In genomic region chr6:37540113-37540512, GRCm38 (mm10) we compare ENCODE assay signal across 26 mouse cellular contexts. TPM values are rescaled to one million over a fixed set of nuclear protein-coding genes. Genes with fewer than 3 reads are reported as not detected.
DNase-seq lines count a peak whose midpoint lies in the region; ATAC-seq and TF ChIP-seq lines count a peak whose summit lies in the region.
"Had no signal": no experiment of that assay in that cellular context is flagged by ENCODE, and none has a peak within 500 bp of the region (broad histone marks: within the 10 kb centered on the region; RNA-seq: fewer than 3 reads in every experiment).

No protein-coding gene starts in this region.

- H3K9ac ChIP-seq in intestine, embryonic 15.5 days: no peak overlapping the region
- no peak overlapping the region for H3K9ac ChIP-seq in intestine, postnatal 0 days (ENCODE audit: low read depth, low read length)
- H3K9ac ChIP-seq in liver, embryonic 13.5 days: no peak overlapping the region
- H3K9ac ChIP-seq: embryonic facial prominence, embryonic 13.5 days; forebrain, embryonic 15.5 days; lung, embryonic 14.5 days had no signal

- H3K4me1 ChIP-seq in intestine, embryonic 15.5 days (replicated peaks): 0 out of 2 replicates have a peak, but pooled peaks cover 5% of the 10 kb centered on the region
- peaks cover 8% of the 10 kb centered on the region; the same call in 1 of the 2 replicates for H3K4me1 ChIP-seq in intestine, postnatal 0 days (replicated peaks; ENCODE audit: control insufficient read depth, insufficient read depth, low read length)
- no peaks in the 10 kb centered on the region for H3K4me1 ChIP-seq in liver, embryonic 13.5 days (replicated peaks)
- H3K4me1 ChIP-seq: embryonic facial prominence, embryonic 13.5 days; forebrain, embryonic 15.5 days had no signal

- H3K27ac ChIP-seq in intestine, embryonic 15.5 days: no peak overlapping the region
- peak overlapping the region; percentile 21; the same call in 1 of the 2 replicates for H3K27ac ChIP-seq in intestine, postnatal 0 days (ENCODE audit: low read depth, low read length)
- H3K27ac ChIP-seq in liver, embryonic 13.5 days: peak overlapping the region; percentile 60; the same call in 1 of the 2 replicates
- H3K27ac ChIP-seq: embryonic facial prominence, embryonic 13.5 days; forebrain, embryonic 15.5 days had no signal

- H3K4me2 ChIP-seq in intestine, embryonic 15.5 days (replicated peaks): no peak overlapping the region
- H3K4me2 ChIP-seq in intestine, postnatal 0 days (replicated peaks; ENCODE audit: low read depth): no peak overlapping the region
- H3K4me2 ChIP-seq in liver, embryonic 13.5 days: no peak overlapping the region
- H3K4me2 ChIP-seq: embryonic facial prominence, embryonic 13.5 days; forebrain, embryonic 15.5 days; lung, embryonic 14.5 days had no signal

- H3K27me3 ChIP-seq in intestine, embryonic 15.5 days (replicated peaks): no peaks in the 10 kb centered on the region
- H3K27me3 ChIP-seq in intestine, postnatal 0 days (replicated peaks; ENCODE audit: control insufficient read depth, insufficient read depth, low read length): no peaks in the 10 kb centered on the region
- H3K27me3 ChIP-seq in liver, embryonic 13.5 days: no peaks in the 10 kb centered on the region
- H3K27me3 ChIP-seq: embryonic facial prominence, embryonic 13.5 days; forebrain, embryonic 15.5 days had no signal

- peak; percentile 86 for ATAC-seq in intestine, embryonic 15.5 days
- ATAC-seq in intestine, postnatal 0 days: peak; percentile 79
- peak; percentile 78 for ATAC-seq in liver, embryonic 13.5 days (ENCODE audit: low read depth)
- ATAC-seq in erythroid progenitor cell, adult 5-6 weeks (replicated peaks; ENCODE audit: low FRiP score, poor library complexity, severe bottlenecking): no peak
- ATAC-seq: forebrain, embryonic 15.5 days; inflammation-experienced regulatory T-cells, adult 6 months; midbrain, embryonic 16.5 days had no signal

- no peaks in the 10 kb centered on the region for H3K9me3 ChIP-seq in intestine, embryonic 15.5 days
- H3K9me3 ChIP-seq in intestine, postnatal 0 days (ENCODE audit: control insufficient read depth): no peaks in the 10 kb centered on the region
- no peaks in the 10 kb centered on the region for H3K9me3 ChIP-seq in liver, embryonic 13.5 days (replicated peaks)
- H3K9me3 ChIP-seq: embryonic facial prominence, embryonic 13.5 days; forebrain, embryonic 15.5 days had no signal

- TF ChIP-seq CTCF in intestine, postnatal 0 days (IDR thresholded peaks at IDR 0.05; ENCODE audit: low read depth): no peak

- 58% methylated on average over 3 of the region's 3 CpGs for WGBS in intestine, embryonic 15.5 days
- WGBS in intestine, postnatal 0 days: 34% methylated on average over 3 of the region's 3 CpGs
- 66% methylated on average over 3 of the region's 3 CpGs for WGBS in liver, embryonic 13.5 days (ENCODE audit: insufficient replicate concordance)

- intact Hi-C loops in gastrocnemius, postnatal 14 days (cut with DNase I; ENCODE audit: low total_unique reads): no loop called here

- no peaks in the 10 kb centered on the region for H3K36me3 ChIP-seq in intestine, embryonic 15.5 days
- H3K36me3 ChIP-seq in intestine, postnatal 0 days (ENCODE audit: control insufficient read depth, insufficient read depth): no peaks in the 10 kb centered on the region
- no peaks in the 10 kb centered on the region for H3K36me3 ChIP-seq in liver, embryonic 13.5 days
- H3K36me3 ChIP-seq: embryonic facial prominence, embryonic 13.5 days; forebrain, embryonic 15.5 days had no signal

- peak; percentile 68 for DNase-seq in kidney, postnatal 14 days
- DNase-seq in liver, embryonic 13.5 days: no peak
- DNase-seq in gastrocnemius, postnatal 14 days: no peak
- no peak for DNase-seq in layer of hippocampus, adult 9-10 months (ENCODE audit: low spot score)
- DNase-seq: cerebellum, adult 9-11 months; gastrocnemius, postnatal 36 days; left cerebral cortex, postnatal 4 days; lung, embryonic 14.5 days; lung, postnatal 4 days; right cerebral cortex, postnatal 25 days had no signal

- H3K4me3 ChIP-seq in intestine, embryonic 15.5 days (replicated peaks): no peak overlapping the region
- no peak overlapping the region for H3K4me3 ChIP-seq in intestine, postnatal 0 days (ENCODE audit: low read depth, low read length)
- H3K4me3 ChIP-seq in liver, embryonic 13.5 days (replicated peaks): no peak overlapping the region
- H3K4me3 ChIP-seq: embryonic facial prominence, embryonic 13.5 days; forebrain, embryonic 15.5 days had no signal

RNA-seq across cellular contexts. Expression of gene Akr1d1, which starts 10.1 kb away (rescaled TPM):
- 0.21 and 0.44 TPM in 2 replicates for polyA plus RNA-seq in intestine, embryonic 15.5 days (2015; fragmentation: Nextera tagmentation; extraction: Ambion mirVana)
- polyA plus RNA-seq in intestine, postnatal 0 days (2015; fragmentation: Nextera tagmentation; extraction: Ambion mirVana): 0.51 and 0.54 TPM in 2 replicates
- 0.73 and 1.2 TPM in 2 replicates for polyA plus RNA-seq in liver, embryonic 13.5 days (2015; fragmentation: Nextera tagmentation; extraction: Ambion mirVana)
- total RNA-seq in erythroid progenitor cell, adult 5-6 weeks (2015; ENCODE audit: low replicate concordance): not detected in 2 replicates
- total RNA-seq in erythroid progenitor cell, adult 5-6 weeks (2017; ENCODE audit: low replicate concordance): not detected in 2 replicates
- not detected for total RNA-seq in gastrocnemius, postnatal 14 days (2021)
- total RNA-seq: gastrocnemius, postnatal 36 days; left cerebral cortex, adult 18-20 months; left cerebral cortex, postnatal 4 days; neutrophil, adult 5-6 weeks had no signal
- polyA plus RNA-seq: C2C12; cortical plate, adult 2 months; embryonic facial prominence, embryonic 13.5 days; forebrain, embryonic 15.5 days; heart, postnatal 0 days; hindbrain, embryonic 11.5 days; inflammation-experienced regulatory T-cells, adult 6 months; lung, embryonic 14.5 days; midbrain, embryonic 16.5 days; spleen, adult 2 months; stomach, embryonic 14.5 days; thymus, postnatal 0 days had no signal
